Mouse (Mus musculus) hindbrain, embryonic 16.5 days (tissue): ENCODE results near the gene Magel2. TPM values are rescaled to one million over a fixed set of nuclear protein-coding genes. Genes with fewer than 3 reads are reported as not detected.

ENCODE experiments used
- polyA plus RNA-seq: library from polyadenylated mRNA; unstranded; fragments of >200 nt; fragmentation: Nextera tagmentation; extraction: Ambion mirVana; gene quantifications from 2 replicates; pipeline ENCODE4 v1.2.1, GENCODE M21; 2015

The Magel2 gene
- polyA plus RNA-seq, 1 experiment from 2014 or later = 13.7 TPM

Other genes starting within 250 kb of the Magel2 start
- 620 and 640 TPM in 2 replicates for gene Ndn, start 30.4 kb upstream of the Magel2 start, polyA plus RNA-seq
- gene Mkrn3, start 43.1 kb downstream of the Magel2 start, polyA plus RNA-seq = 21.1 and 23.8 TPM in 2 replicates
- 8.3 and 9.8 TPM in 2 replicates for gene Peg12, start 87.5 kb downstream of the Magel2 start, polyA plus RNA-seq